Comparison of ENCODE assay signal across 7 mouse cellular contexts in the genomic region with DNA sequence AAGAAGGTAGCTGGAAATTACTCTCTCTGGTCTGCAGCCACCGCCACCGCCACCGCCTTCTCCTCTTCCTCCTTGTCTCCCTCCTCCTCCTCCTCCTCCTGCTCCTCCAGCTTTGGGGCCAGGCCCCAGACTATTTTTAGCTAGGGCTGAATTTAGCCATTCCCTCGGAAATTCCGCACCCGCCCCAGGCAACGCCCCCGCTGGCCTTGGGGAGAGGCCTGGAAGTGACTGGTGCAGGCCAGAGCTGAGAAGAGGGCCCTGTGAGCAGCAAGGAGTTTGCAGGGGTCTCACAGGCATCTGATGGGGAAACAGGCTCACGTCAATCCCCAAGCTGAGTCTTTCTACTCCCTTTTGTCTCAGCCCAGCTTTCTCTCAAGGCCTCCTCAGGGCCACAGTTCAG. TPM values are rescaled to one million over a fixed set of nuclear protein-coding genes. Genes with fewer than 3 reads are reported as not detected.
DNase-seq lines count a peak whose midpoint lies in the region; ATAC-seq lines count a peak whose summit lies in the region.

No protein-coding gene starts in this region.

- no peak for ATAC-seq in heart, embryonic 11.5 days (replicated peaks; ENCODE audit: insufficient number of reproducible peaks, low FRiP score, low TSS enrichment)

- WGBS in heart, embryonic 11.5 days (ENCODE audit: insufficient replicate concordance) = 6% methylated on average over 9 of the region's 9 CpGs

- H3K9me3 ChIP-seq in heart, embryonic 11.5 days (replicated peaks; ENCODE audit: control insufficient read depth, low read length) = no peaks in the 10 kb centered on the region

- peak overlapping the region; percentile 47; the same call in 1 of the 2 replicates for H3K9ac ChIP-seq in heart, embryonic 11.5 days (ENCODE audit: low read depth, low read length)

- peak overlapping the region; percentile 79 for H3K27ac ChIP-seq in heart, embryonic 11.5 days (ENCODE audit: low read depth, low read length)

- peaks cover 79% of the 10 kb centered on the region for H3K4me1 ChIP-seq in heart, embryonic 11.5 days (ENCODE audit: control insufficient read depth, insufficient read depth, low read length)

- 0 out of 2 replicates have a peak overlapping the region, but pooled peaks have one; percentile 1 for H3K4me3 ChIP-seq in heart, embryonic 11.5 days (ENCODE audit: low read depth, low read length)

- H3K4me2 ChIP-seq in heart, embryonic 11.5 days = peak overlapping the region; percentile 48

- peaks cover 3% of the 10 kb centered on the region; the same call in 1 of the 2 replicates for H3K36me3 ChIP-seq in heart, embryonic 11.5 days (ENCODE audit: control insufficient read depth, insufficient read depth, low read length)

- no peaks in the 10 kb centered on the region for H3K27me3 ChIP-seq in heart, embryonic 11.5 days (ENCODE audit: control insufficient read depth, insufficient read depth, low read length)

- DNase-seq in ES-CJ7 (ENCODE audit: low read depth, low spot score) = peak; percentile 46
- DNase-seq in adipocyte (ENCODE audit: low spot score) = peak; percentile 57
- peak; percentile 45 for DNase-seq in liver
- DNase-seq in urinary bladder, postnatal 4 days (ENCODE audit: low spot score in 2 of 2) = peak; percentile 68 to 77
- no peak for DNase-seq in thymus, postnatal 14 days
- DNase-seq in cerebellum, adult 18-20 months = no peak

RNA-seq across cellular contexts. Expression of a gene that starts 13.7 kb away (rescaled TPM):
- polyA plus RNA-seq in heart, embryonic 11.5 days (2014; fragmentation: Nextera tagmentation; extraction: Ambion mirVana) = 8.5 and 8.8 TPM in 2 replicates

RNA-seq across cellular contexts. Expression of a gene that starts 54.9 kb away (rescaled TPM):
- polyA plus RNA-seq in heart, embryonic 11.5 days (2014; fragmentation: Nextera tagmentation; extraction: Ambion mirVana) = 2.3 and 3.0 TPM in 2 replicates

RNA-seq across cellular contexts. Expression of a gene that starts 56.3 kb away (rescaled TPM):
- 2.1 and 2.8 TPM in 2 replicates for polyA plus RNA-seq in heart, embryonic 11.5 days (2014; fragmentation: Nextera tagmentation; extraction: Ambion mirVana)

Comparison
In these comparisons a context has a peak if more than half of its experiments do, and no peak if none do; other contexts are left out.
1. DNase-seq: peak in ES-CJ7 (single experiment), adipocyte (single experiment), liver (single experiment) and urinary bladder, postnatal 4 days (2 of 2); none in thymus, postnatal 14 days (single experiment) and cerebellum, adult 18-20 months (0 of 2).